Mouse (Mus musculus) CD4-positive, CD25-positive, alpha-beta regulatory T cell (primary cell): ENCODE measurements around the gene C2cd2l. TPM values are rescaled to one million over a fixed set of nuclear protein-coding genes. Genes with fewer than 3 reads are reported as not detected.

Experiments
- polyA plus RNA-seq: library from polyadenylated mRNA; unstranded; fragments of 100-300 nt; shearing (Covaris generic); gene quantifications from one replicate; pipeline ENCODE4 v1.2.1, GENCODE M21; 2017

C2cd2l gene
- 17.6 TPM for polyA plus RNA-seq

DNA sequence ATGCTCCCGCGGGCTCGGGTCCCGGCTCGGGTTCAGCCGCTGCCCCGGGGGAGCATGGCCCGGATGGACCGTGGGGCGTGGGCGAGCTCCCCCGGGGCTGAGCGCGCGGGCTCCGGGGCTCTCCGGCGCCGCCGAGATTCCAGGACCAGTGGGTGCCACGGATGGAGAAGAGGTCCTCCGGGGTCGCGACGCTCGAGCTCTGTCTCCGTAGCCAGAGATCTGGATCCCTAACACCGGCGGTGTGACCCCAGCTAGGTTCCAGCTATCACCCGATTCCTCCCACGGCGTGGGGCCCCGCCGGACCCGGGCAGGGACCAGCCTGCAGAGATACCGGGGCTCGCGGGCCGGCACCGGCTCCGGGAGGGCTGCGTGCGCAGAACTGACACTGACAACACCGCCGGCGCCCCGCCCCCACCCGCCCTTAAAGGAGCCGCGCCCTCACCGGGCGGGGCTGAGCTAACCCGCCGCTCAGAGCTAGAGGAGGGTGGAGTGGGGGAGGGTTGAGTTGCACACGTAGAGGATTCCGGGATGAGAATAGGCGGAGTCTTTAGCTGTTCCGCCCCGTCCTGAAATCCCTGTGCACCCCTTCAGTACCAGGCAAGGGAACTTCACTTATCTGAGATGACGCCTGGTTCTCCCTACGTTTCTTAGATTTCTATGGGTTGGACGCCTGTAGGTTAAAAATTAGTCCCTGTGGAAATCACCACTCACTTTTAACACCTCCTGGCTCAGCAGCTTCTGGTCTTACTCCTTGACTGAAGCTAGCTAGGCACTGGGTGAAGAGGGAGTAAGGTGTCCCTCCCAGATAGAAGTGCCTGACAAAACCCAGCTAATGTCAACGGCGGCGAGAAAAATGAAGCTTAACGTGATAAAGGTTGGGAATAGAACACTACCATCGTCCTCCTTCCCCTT is at the start of gene C2cd2l:
C2cd2l (minus strand) TSS at position 399 of the 912 bp plus-strand sequence.

GRCm38 (mm10) chr9:44361190-44361917 is 41.3 kb upstream of the C2cd2l start, which contains the start of gene Vps11:
Vps11 (minus strand) TSS chr9:44361670.

GRCm38 (mm10) chr9:44343781-44344421 is 23.8 kb upstream of the C2cd2l start, which contains the start of gene Hmbs:
Hmbs (minus strand) TSS chr9:44344228.

DNA sequence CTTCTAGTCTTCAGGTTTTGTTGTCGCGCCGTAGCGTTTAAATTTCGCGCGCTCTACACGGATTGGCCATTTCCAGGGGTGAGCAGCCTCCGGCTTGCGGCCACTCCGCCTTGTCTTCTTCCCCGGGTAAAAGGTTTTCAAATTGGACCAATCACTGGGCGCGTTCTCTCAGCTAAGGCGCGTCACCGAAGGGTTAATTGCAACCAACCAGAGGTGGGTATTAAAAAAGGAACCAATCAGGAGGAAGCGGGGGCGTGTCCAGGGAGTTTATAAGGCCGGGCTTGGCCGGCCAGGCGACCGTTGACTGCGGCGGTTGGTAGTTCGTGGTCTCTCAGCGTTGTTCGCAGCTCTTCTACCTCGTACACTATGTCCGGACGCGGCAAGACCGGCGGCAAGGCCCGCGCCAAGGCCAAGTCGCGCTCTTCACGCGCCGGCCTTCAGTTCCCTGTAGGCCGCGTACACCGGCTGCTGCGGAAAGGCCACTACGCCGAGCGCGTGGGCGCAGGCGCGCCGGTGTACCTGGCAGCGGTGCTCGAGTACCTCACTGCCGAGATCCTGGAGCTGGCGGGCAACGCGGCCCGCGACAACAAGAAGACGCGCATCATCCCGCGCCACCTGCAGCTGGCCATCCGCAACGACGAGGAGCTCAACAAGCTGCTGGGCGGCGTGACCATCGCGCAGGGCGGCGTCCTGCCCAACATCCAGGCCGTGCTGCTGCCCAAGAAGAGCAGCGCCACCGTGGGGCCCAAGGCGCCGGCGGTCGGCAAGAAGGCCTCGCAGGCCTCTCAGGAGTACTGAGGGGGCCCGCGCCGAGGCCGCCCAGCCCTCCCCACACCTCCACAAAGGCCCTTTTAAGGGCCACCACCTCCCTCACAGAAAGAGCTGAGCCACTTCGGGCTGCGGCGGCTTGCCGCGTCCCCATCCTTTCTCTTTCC is 14.6 kb upstream of the C2cd2l start, which contains the start of gene H2afx:
H2afx (plus strand) TSS at position 299 of the 935 bp plus-strand sequence.

DNA sequence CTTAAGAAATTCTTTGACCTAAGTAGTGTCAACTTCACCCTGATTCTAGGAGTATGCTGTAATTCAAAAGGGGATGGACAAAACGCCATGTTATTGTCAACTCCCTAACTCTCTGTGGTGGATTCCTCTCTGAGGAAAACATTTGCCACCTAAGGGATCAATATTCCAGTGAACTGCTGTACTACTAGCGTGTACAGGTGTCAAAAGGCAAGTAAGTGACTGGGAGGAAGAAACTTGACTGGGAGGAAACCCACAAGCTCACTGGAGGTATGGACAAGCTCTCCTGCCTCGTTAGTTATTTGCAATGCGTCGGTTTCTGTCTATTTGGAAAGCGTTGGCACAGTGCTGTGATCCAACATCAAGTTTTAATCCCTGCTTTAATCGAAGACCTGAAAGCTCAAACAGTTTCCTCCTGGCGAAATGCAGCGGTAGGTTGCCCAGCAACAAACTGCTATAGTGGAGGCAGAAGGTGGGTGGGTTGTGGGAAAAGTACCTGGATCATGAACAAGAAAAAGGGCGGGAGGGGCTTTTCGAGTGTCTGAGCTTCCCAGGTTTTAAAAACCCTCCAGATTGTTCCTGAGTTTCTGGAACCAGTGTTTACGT is 5.8 kb upstream of the C2cd2l start, which contains the start of gene Dpagt1:
Dpagt1 (plus strand) TSS at position 252 of the 603 bp plus-strand sequence.

GRCm38 (mm10) chr9:44305466-44306079 is 14.5 kb downstream of the C2cd2l start, which contains the start of gene Hinfp:
Hinfp (minus strand) TSS chr9:44305671.

GRCm38 (mm10) chr9:44288076-44288958 is 31.8 kb downstream of the C2cd2l start, which contains the start of gene Abcg4:
Abcg4 (minus strand) TSS chr9:44288615.

GRCm38 (mm10) chr9:44268432-44268831 is 51.7 kb downstream of the C2cd2l start, which contains the start of gene Nlrx1:
Nlrx1 (minus strand) TSS chr9:44268599.

Other genes with a start within 250 kb of the C2cd2l start
- not detected for gene Mfrp, start 218.6 kb downstream of the C2cd2l start, polyA plus RNA-seq
- gene C1qtnf5, start 213.0 kb downstream of the C2cd2l start, polyA plus RNA-seq, result not detected
- gene Gm49380, start 206.8 kb downstream of the C2cd2l start, polyA plus RNA-seq, result 0.08 TPM
- 30.0 TPM for gene Rnf26, start 206.8 kb downstream of the C2cd2l start, polyA plus RNA-seq
- gene Mcam, start 185.8 kb downstream of the C2cd2l start, polyA plus RNA-seq, result 0.35 TPM
- gene Cbl, start 86.2 kb downstream of the C2cd2l start, polyA plus RNA-seq, result 47.6 TPM
- gene Ccdc153, start 79.6 kb downstream of the C2cd2l start, polyA plus RNA-seq, result not detected
- gene Pdzd3, start 68.8 kb downstream of the C2cd2l start, polyA plus RNA-seq, result not detected
- 11.3 TPM for gene Nlrx1, start 51.7 kb downstream of the C2cd2l start, polyA plus RNA-seq
- not detected for gene Abcg4, start 31.7 kb downstream of the C2cd2l start, polyA plus RNA-seq
- 27.3 TPM for gene Hinfp, start 14.6 kb downstream of the C2cd2l start, polyA plus RNA-seq
- gene Dpagt1, start 5.7 kb upstream of the C2cd2l start, polyA plus RNA-seq, result 18.8 TPM
- 66.8 TPM for gene H2afx, start 14.4 kb upstream of the C2cd2l start, polyA plus RNA-seq
- 37.2 TPM for gene Hmbs, start 23.9 kb upstream of the C2cd2l start, polyA plus RNA-seq
- gene Vps11, start 41.4 kb upstream of the C2cd2l start, polyA plus RNA-seq, result 67.2 TPM
- gene Hyou1, start 59.2 kb upstream of the C2cd2l start, polyA plus RNA-seq, result 15.6 TPM
- gene Slc37a4, start 76.6 kb upstream of the C2cd2l start, polyA plus RNA-seq, result 31.0 TPM
- gene Rps25, start 86.9 kb upstream of the C2cd2l start, polyA plus RNA-seq, result 1,839 TPM
- gene Trappc4, start 87.3 kb upstream of the C2cd2l start, polyA plus RNA-seq, result 135 TPM
- 63.3 TPM for gene Ccdc84, start 98.3 kb upstream of the C2cd2l start, polyA plus RNA-seq
- not detected for gene Foxr1, start 120.9 kb upstream of the C2cd2l start, polyA plus RNA-seq
- gene Upk2, start 134.7 kb upstream of the C2cd2l start, polyA plus RNA-seq, result not detected
- gene Bcl9l, start 162.5 kb upstream of the C2cd2l start, polyA plus RNA-seq, result 28.8 TPM
- 41.1 TPM for gene Cxcr5, start 241.6 kb upstream of the C2cd2l start, polyA plus RNA-seq